Mouse (Mus musculus): ENCODE data around the gene Slc24a3.

Slc24a3 gene

GRCm38 (mm10) chr2:145167664-145168360 lies at the start of gene Slc24a3:
Gene Slc24a3 (plus strand): TSS chr2:145167754.
- peak; percentile 46 for DNase-seq (ENCODE audit: low read depth, low spot score)

- DNase-seq (ENCODE audit: low read depth, low spot score): no peak
Observed at GRCm38 (mm10) chr2:145117762-145118161, 49.8 kb upstream of the Slc24a3 start.

GRCm38 (mm10) chr2:145127747-145128146 lies 39.8 kb upstream of the Slc24a3 start:
- DNase-seq (ENCODE audit: low read depth, low spot score): no peak

GRCm38 (mm10) chr2:145136625-145137291 lies 30.8 kb upstream of the Slc24a3 start:
- DNase-seq (ENCODE audit: low read depth, low spot score): no peak

- DNase-seq (ENCODE audit: low read depth, low spot score): no peak
Observed at GRCm38 (mm10) chr2:145150407-145150806, 17.1 kb upstream of the Slc24a3 start.

GRCm38 (mm10) chr2:145150821-145151220 lies 16.7 kb upstream of the Slc24a3 start:
- no peak for DNase-seq (ENCODE audit: low read depth, low spot score)

- DNase-seq (ENCODE audit: low read depth, low spot score): no peak
Observed at GRCm38 (mm10) chr2:145152281-145152680, 15.3 kb upstream of the Slc24a3 start.

- no peak for DNase-seq (ENCODE audit: low read depth, low spot score)
Observed at GRCm38 (mm10) chr2:145158972-145159371, 8.6 kb upstream of the Slc24a3 start.

GRCm38 (mm10) chr2:145161046-145161700 lies 6.4 kb upstream of the Slc24a3 start:
- peak; percentile 80 for DNase-seq (ENCODE audit: low read depth, low spot score)

- no peak for DNase-seq (ENCODE audit: low read depth, low spot score)
Observed at GRCm38 (mm10) chr2:145164086-145164485, 3.5 kb upstream of the Slc24a3 start.

- DNase-seq (ENCODE audit: low read depth, low spot score): no peak
Observed at GRCm38 (mm10) chr2:145164562-145164961, 3.0 kb upstream of the Slc24a3 start.

- DNase-seq (ENCODE audit: low read depth, low spot score): no peak
Observed at GRCm38 (mm10) chr2:145165076-145165475, 2.5 kb upstream of the Slc24a3 start.

GRCm38 (mm10) chr2:145165854-145166253 lies 1.7 kb upstream of the Slc24a3 start:
- no peak for DNase-seq (ENCODE audit: low read depth, low spot score)

GRCm38 (mm10) chr2:145167051-145167663 lies 397 bp upstream of the Slc24a3 start:
- peak; percentile 48 for DNase-seq (ENCODE audit: low read depth, low spot score)

GRCm38 (mm10) chr2:145168405-145168971 lies 934 bp downstream of the Slc24a3 start:
- no peak for DNase-seq (ENCODE audit: low read depth, low spot score)

- DNase-seq (ENCODE audit: low read depth, low spot score): no peak
Observed at GRCm38 (mm10) chr2:145172978-145173655, 5.6 kb downstream of the Slc24a3 start.

- no peak for DNase-seq (ENCODE audit: low read depth, low spot score)
Observed at GRCm38 (mm10) chr2:145175036-145175435, 7.5 kb downstream of the Slc24a3 start.

- DNase-seq (ENCODE audit: low read depth, low spot score): no peak
Observed at GRCm38 (mm10) chr2:145182410-145182809, 14.9 kb downstream of the Slc24a3 start.

- DNase-seq (ENCODE audit: low read depth, low spot score): no peak
Observed at GRCm38 (mm10) chr2:145188828-145189227, 21.3 kb downstream of the Slc24a3 start.

GRCm38 (mm10) chr2:145196043-145196442 lies 28.5 kb downstream of the Slc24a3 start:
- no peak for DNase-seq (ENCODE audit: low read depth, low spot score)

GRCm38 (mm10) chr2:145196501-145197042 lies 29.0 kb downstream of the Slc24a3 start:
- DNase-seq (ENCODE audit: low read depth, low spot score): no peak
